Mouse (Mus musculus) kidney, postnatal 0 days (tissue): ENCODE measurements around the gene Slc24a4. TPM values are rescaled to one million over a fixed set of nuclear protein-coding genes. Genes with fewer than 3 reads are reported as not detected.

Source experiments
- ATAC-seq: fragments of 200-750 bp; cut with Nextera tagmentation; replicated peaks from 2 replicates; pipeline ENCODE4 v1.8.0; 2017; ENCODE audit warnings: low read depth, moderate number of reproducible peaks, moderate TSS enrichment, moderate library complexity; ENCODE audit not compliant: low FRiP score
- DNase-seq: peaks from one replicate; pipeline ENCODE4 v3.0.0-alpha.2; 2016; ENCODE audit warnings: low spot score
- H3K27ac ChIP-seq: fragments of 300-500 bp; sonication (generic); 2 replicates; pipeline ENCODE4 v1.5.1; 2014; ENCODE audit warnings: mild to moderate bottlenecking
- H3K27me3 ChIP-seq: fragments of 300-500 bp; sonication (generic); 2 replicates; pipeline ENCODE4 v1.6.1; 2014; ENCODE audit warnings: low read length, mixed read lengths; ENCODE audit not compliant: insufficient read depth
- H3K36me3 ChIP-seq: fragments of 300-500 bp; sonication (generic); 2 replicates; pipeline ENCODE4 v1.6.1; 2014; ENCODE audit warnings: low read length, mixed read lengths; ENCODE audit not compliant: insufficient read depth
- H3K4me1 ChIP-seq: fragments of 300-500 bp; sonication (generic); replicated peaks from 2 replicates; pipeline ENCODE4 v1.6.1; 2014; ENCODE audit warnings: antibody characterized with exemption, low read length, mixed read lengths; ENCODE audit not compliant: insufficient read depth
- H3K4me2 ChIP-seq: fragments of 300-500 bp; sonication (generic); 2 replicates; pipeline ENCODE4 v1.6.1; 2014; ENCODE audit warnings: mild to moderate bottlenecking, low read length, moderate library complexity, mixed read lengths
- H3K4me3 ChIP-seq: fragments of 300-500 bp; sonication (generic); replicated peaks from 2 replicates; pipeline ENCODE4 v1.5.1; 2014; ENCODE audit warnings: low read depth, low read length
- H3K9ac ChIP-seq: fragments of 300-500 bp; sonication (generic); 2 replicates; pipeline ENCODE4 v1.6.1; 2014; ENCODE audit warnings: low read depth, low read length
- H3K9me3 ChIP-seq: fragments of 300-500 bp; sonication (generic); replicated peaks from 2 replicates; pipeline ENCODE4 v1.6.1; 2016; ENCODE audit warnings: low read length, inconsistent platforms, mixed read lengths
- CTCF ChIP-seq: IDR thresholded peaks from 2 replicates; pipeline ENCODE4 v1.5.1; 2016; ENCODE audit warnings: antibody characterized with exemption, low read depth, mild to moderate bottlenecking, moderate library complexity
- WGBS: fragments of 180-500 bp; shearing (Covaris S2); extraction: QIAGEN DNeasy Blood & Tissue Kit; methylation state at CpG from one replicate; pipeline ENCODE4 v1.1.7; 2014; 5-methylcytosine and 5-hydroxymethylcytosine counted together
- polyA plus RNA-seq: library from polyadenylated mRNA; unstranded; fragments of >200 nt; fragmentation: Nextera tagmentation; extraction: Ambion mirVana; gene quantifications from 2 replicates; pipeline ENCODE4 v1.2.1, GENCODE M21; 2015

Gene Slc24a4
- polyA plus RNA-seq, 1 experiment from 2014 or later = not detected

DNA sequence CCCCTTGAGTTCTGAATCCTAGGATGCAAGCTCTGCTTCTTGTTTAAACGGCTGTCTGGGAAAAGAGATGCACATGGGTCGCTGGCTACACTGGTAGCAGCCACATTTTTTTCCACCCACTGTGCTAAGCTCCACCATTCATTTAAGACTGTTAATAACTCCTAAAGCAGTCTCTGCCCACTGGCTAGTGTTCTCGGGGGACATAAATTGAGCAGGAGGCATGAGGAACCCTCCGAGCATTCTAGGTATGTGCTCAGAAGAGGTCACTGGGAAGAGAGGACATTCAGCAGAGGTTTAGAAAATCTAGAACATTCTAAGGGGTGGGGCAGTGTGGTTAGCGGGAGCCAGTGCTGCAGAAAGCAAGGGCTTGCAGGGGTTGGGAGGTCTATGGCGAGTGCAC is 156.8 kb downstream of the Slc24a4 start:
- ATAC-seq (no peak), DNase-seq (no peak)
- no peaks in the 10 kb centered on the region for H3K9me3 ChIP-seq
- no peak overlapping the region for H3K4me3 ChIP-seq
- H3K36me3 ChIP-seq = no peaks in the 10 kb centered on the region
- peaks cover 40% of the 10 kb centered on the region for H3K4me1 ChIP-seq
- no peaks in the 10 kb centered on the region for H3K27me3 ChIP-seq
- no peak overlapping the region for H3K27ac ChIP-seq
- H3K4me2 ChIP-seq = no peak overlapping the region
- H3K9ac ChIP-seq = no peak overlapping the region
- TF ChIP-seq CTCF = no peak
- 67% methylated on average over 6 of the region's 6 CpGs for WGBS

DNA sequence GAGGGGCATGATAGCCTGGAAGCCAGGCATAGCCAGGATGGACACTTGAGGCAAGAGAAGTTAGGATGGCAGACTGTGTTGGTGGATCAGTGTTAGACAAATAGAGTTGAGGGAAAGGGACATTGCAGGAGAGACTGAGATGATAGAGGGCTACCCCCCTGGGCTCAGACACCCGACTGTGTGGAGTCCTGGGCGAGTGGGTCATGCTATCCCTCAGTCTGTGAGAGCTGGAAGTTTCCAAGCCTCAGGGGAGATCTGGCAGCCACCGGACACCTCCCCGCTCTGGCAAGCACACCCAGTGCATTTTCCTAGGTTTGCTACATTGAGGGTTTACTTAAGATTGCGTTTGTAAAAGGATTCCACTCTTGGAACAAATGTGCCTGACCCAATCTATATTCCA is 157.2 kb downstream of the Slc24a4 start:
- Histone ChIP-seq H3K4me3 (no peak overlapping the region), H3K9ac (no peak overlapping the region), H3K27ac (no peak overlapping the region), H3K36me3 (no peaks in the 10 kb centered on the region), H3K4me1 (peaks cover 40% of the 10 kb centered on the region), H3K9me3 (no peaks in the 10 kb centered on the region), H3K4me2 (no peak overlapping the region), H3K27me3 (no peaks in the 10 kb centered on the region)
- WGBS = 64% methylated on average over 5 of the region's 5 CpGs
- no peak for TF ChIP-seq CTCF
- no peak for ATAC-seq
- no peak for DNase-seq

DNA sequence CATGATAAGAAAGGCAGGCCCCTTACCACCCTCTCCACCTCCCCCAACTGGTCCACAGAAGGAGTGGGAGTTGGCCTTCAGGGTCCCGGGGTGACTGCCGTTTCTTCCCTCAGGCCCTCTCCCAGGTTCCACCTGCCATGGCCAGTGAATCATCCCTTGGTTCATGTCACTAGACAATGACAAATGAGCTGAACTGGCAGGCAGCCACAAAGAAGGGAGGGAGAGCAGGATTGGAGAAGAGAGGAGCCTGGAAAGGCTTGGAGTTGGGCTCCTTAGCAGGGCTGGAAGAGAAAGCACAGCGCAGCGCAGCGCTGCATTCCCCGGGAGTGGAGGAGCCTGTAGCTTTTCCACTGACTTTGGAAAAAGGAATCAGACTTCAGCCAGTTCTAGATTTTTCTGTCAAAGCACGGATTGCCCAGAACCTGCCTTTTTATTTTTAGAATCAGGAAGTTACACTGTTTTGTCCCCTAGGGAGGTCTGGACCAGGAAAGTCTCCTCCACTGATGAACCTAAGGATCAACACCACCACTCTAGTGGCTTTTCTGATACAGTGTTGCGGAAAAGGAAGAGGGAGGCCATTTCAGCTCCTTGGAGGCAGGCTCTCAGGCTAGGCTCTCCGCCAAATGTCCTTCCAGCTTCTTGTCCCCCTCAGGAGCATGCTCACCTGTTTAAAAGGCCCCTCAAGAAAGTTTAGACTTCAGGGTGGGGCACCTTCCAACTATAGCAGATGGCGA is 158.3 kb downstream of the Slc24a4 start:
- Histone ChIP-seq H3K9me3 (no peaks in the 10 kb centered on the region), H3K27me3 (no peaks in the 10 kb centered on the region), H3K4me2 (peak overlapping the region; percentile 32; the same call in 1 of the 2 replicates), H3K9ac (no peak overlapping the region), H3K4me3 (no peak overlapping the region), H3K4me1 (peaks cover 43% of the 10 kb centered on the region), H3K27ac (peak overlapping the region; percentile 43), H3K36me3 (no peaks in the 10 kb centered on the region)
- ATAC-seq (no peak; the same call in 1 of the 2 replicates), DNase-seq (peak; percentile 79)
- no peak for TF ChIP-seq CTCF
- WGBS = 37% methylated on average over 10 of the region's 10 CpGs

DNA sequence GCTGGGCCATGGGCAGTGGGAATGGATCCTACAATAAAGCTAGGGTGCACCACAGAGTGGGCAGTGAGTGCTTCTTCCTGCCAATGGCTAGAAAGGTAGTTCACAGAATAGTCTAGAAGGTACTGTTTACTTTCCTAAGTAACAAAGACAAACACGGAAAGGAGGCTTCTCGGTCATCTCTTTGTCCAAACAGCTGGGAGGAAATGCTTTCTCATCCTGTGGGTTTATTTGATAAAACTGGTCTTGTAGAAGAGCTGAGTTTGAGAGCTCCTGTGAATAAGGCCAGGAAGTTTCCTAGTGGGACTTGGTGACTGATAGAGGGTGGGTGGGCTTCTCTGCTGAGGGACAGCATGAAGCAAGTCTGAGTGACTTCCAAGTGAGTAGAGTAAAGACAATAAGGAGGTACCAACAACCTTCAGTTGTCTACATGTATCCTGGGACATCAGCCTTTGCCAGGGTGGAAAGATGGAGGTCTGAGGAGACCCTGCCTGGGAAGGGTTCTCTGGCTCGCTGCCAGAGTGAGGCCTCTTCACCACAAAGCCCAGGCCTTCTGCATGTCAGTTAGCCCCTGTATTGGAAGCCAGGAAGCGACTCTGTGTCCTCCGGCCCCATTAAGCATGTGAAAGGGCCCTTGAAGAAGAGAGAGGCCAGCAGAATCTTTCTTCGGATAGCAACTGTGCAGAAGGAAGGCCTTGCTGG is 159.5 kb downstream of the Slc24a4 start:
- Histone ChIP-seq H3K4me1 (peaks cover 50% of the 10 kb centered on the region), H3K4me3 (no peak overlapping the region), H3K27me3 (no peaks in the 10 kb centered on the region), H3K9ac (no peak overlapping the region), H3K4me2 (no peak overlapping the region), H3K36me3 (no peaks in the 10 kb centered on the region), H3K27ac (no peak overlapping the region), H3K9me3 (no peaks in the 10 kb centered on the region)
- WGBS = 76% methylated on average over 6 of the region's 6 CpGs
- TF ChIP-seq CTCF = no peak
- ATAC-seq = no peak
- no peak for DNase-seq

DNA sequence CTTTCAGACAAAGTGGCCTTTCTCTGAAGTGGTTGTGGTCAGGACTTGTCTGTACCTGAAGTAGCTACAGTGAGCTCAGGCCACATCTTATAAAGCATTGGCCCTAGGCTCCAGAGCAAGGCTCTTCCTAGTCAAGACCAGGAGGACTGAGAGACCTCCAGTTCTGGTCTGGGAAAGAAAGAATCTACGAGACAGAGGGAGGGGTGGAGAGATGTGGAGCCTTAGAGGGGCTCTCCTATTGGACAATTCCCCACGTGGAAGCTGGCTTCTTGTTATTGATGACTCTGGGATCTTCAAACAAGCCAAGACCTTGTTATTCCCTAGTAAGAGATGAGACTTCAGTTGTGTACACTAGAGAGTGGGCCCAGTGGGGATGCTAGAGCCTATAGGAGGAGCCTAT is 160.3 kb downstream of the Slc24a4 start:
- WGBS = 58% methylated on average over 2 of the region's 2 CpGs
- TF ChIP-seq CTCF = no peak
- ATAC-seq = no peak
- no peaks in the 10 kb centered on the region for H3K36me3 ChIP-seq
- H3K4me2 ChIP-seq = no peak overlapping the region
- no peak overlapping the region for H3K9ac ChIP-seq
- H3K4me1 ChIP-seq = peaks cover 45% of the 10 kb centered on the region
- no peaks in the 10 kb centered on the region for H3K9me3 ChIP-seq
- H3K4me3 ChIP-seq = no peak overlapping the region
- DNase-seq = no peak
- no peak overlapping the region for H3K27ac ChIP-seq
- H3K27me3 ChIP-seq = no peaks in the 10 kb centered on the region

DNA sequence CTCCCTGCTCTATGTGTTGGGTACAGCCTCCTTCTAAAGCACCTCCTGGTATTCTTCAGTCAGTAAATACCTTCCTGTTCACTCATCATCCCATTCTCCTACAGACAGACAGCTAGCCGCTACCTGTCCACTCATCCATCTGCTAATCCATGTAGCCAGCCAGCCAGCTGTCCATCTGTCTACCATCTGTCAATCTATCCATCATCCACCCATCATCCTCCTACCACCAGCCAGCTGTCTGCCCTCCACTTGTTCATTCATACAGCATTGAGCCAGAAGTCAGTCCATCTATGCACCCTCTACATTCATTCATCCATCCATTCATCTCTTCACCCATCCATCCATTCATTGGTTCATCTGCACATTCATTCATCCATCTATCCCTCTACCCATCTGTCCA is 161.0 kb downstream of the Slc24a4 start:
- no peaks in the 10 kb centered on the region for H3K36me3 ChIP-seq
- no peak for TF ChIP-seq CTCF
- no peak overlapping the region for H3K4me2 ChIP-seq
- DNase-seq = no peak
- ATAC-seq = no peak
- H3K9me3 ChIP-seq = no peaks in the 10 kb centered on the region
- no peaks in the 10 kb centered on the region for H3K27me3 ChIP-seq
- H3K4me1 ChIP-seq = peaks cover 43% of the 10 kb centered on the region
- H3K4me3 ChIP-seq = no peak overlapping the region
- H3K9ac ChIP-seq = no peak overlapping the region
- no peak overlapping the region for H3K27ac ChIP-seq
- 100% methylated on average over 1 of the region's 1 CpGs for WGBS
